Mouse (Mus musculus) intestine, embryonic 16.5 days (tissue): Measurements from ENCODE around the gene Notch4. TPM values are rescaled to one million over a fixed set of nuclear protein-coding genes. Genes with fewer than 3 reads are reported as not detected.

Experiments used
- ATAC-seq: fragments of 200-750 bp; cut with Nextera tagmentation; 2 replicates; pipeline ENCODE4 v1.8.0; 2017; ENCODE audit warnings: moderate TSS enrichment, moderate library complexity
- H3K27ac ChIP-seq: fragments of 300-500 bp; sonication (generic); 2 replicates; pipeline ENCODE4 v1.5.1; 2014; ENCODE audit warnings: mild to moderate bottlenecking, low read length
- H3K27me3 ChIP-seq: fragments of 300-500 bp; sonication (generic); replicated peaks from 2 replicates; pipeline ENCODE4 v1.6.1; 2014; ENCODE audit warnings: low read length, control low read depth, mixed read lengths; ENCODE audit not compliant: control insufficient read depth, insufficient read depth
- H3K36me3 ChIP-seq: fragments of 300-500 bp; sonication (generic); 2 replicates; pipeline ENCODE4 v1.6.1; 2014; ENCODE audit warnings: low read length, control low read depth; ENCODE audit not compliant: control insufficient read depth, insufficient read depth
- H3K4me1 ChIP-seq: fragments of 300-500 bp; sonication (generic); 2 replicates; pipeline ENCODE4 v1.6.1; 2014; ENCODE audit warnings: low read length, control low read depth, mixed read lengths; ENCODE audit not compliant: control insufficient read depth, insufficient read depth
- H3K4me2 ChIP-seq: fragments of 300-500 bp; sonication (generic); 2 replicates; pipeline ENCODE4 v1.6.1; 2014; ENCODE audit warnings: low read depth, low read length, control low read depth
- H3K4me3 ChIP-seq: fragments of 300-500 bp; sonication (generic); 2 replicates; pipeline ENCODE4 v1.5.1; 2014; ENCODE audit warnings: mild to moderate bottlenecking, low read length
- H3K9ac ChIP-seq: fragments of 300-500 bp; sonication (generic); 2 replicates; pipeline ENCODE4 v1.6.1; 2014; ENCODE audit warnings: low read depth, low read length
- H3K9me3 ChIP-seq: fragments of 300-500 bp; sonication (generic); 2 replicates; pipeline ENCODE4 v1.6.1; 2016; ENCODE audit warnings: low read length, control low read depth; ENCODE audit not compliant: control insufficient read depth
- WGBS: fragments of 180-500 bp; shearing (Covaris S2); extraction: QIAGEN DNeasy Blood & Tissue Kit; methylation state at CpG from one replicate; pipeline ENCODE4 v1.1.7; 2014; 5-methylcytosine and 5-hydroxymethylcytosine counted together
- polyA plus RNA-seq: library from polyadenylated mRNA; unstranded; fragments of >200 nt; fragmentation: Nextera tagmentation; extraction: Ambion mirVana; gene quantifications from 2 replicates; pipeline ENCODE4 v1.2.1, GENCODE M21; 2015

Gene Notch4
- polyA plus RNA-seq, 1 experiment from 2014 or later: 2.5 TPM

DNA sequence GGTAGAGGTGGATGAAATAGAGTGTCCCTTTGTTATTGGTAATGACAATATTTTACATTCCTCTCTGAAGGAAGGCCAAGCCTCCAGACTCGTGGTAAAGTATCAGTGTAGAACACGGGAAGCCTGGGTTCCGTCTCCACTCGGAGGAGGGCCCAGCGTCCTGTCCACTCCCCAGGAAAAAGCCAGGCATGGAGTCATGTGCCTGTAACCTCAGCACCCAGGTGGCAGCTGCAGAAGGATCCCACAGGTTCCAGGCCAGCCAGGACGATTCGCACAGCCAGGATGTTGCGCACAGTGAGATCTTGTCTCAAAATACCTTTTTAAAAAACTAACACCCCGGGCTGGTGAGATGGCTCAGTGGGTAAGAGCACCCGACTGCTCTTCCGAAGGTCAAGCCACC is 714 bp upstream of the Notch4 start:
- Histone ChIP-seq H3K27ac (no peak overlapping the region), H3K36me3 (no peaks in the 10 kb centered on the region), H3K9ac (0 out of 2 replicates have a peak overlapping the region, but pooled peaks have one; percentile 29), H3K4me3 (no peak overlapping the region), H3K4me2 (no peak overlapping the region), H3K4me1 (peaks cover 9% of the 10 kb centered on the region), H3K9me3 (no peaks in the 10 kb centered on the region), H3K27me3 (no peaks in the 10 kb centered on the region)
- 73% methylated on average over 11 of the region's 11 CpGs for WGBS
- ATAC-seq: no peak

DNA sequence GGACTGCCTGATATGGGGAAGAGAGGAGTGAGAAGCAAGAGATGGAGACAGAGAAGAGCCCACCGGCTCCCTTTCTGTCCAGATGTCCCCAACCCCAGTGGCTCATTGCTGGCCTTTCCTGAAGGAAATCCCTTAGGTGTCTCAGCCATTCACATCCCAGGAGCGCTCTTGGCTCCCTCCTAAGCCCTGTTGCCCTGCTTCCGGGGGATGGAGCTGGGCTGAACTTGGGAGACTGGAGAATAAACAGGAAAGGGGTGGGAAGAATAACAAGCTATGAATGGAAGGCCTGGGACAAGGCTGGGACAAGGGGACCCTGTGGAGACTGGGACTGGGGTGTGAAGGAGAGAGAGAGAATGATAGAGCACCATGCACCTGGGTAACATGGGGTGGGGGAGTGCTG is 728 bp downstream of the Notch4 start:
- H3K9ac ChIP-seq: peak overlapping the region; percentile 46; the same call in 1 of the 2 replicates
- WGBS: 39% methylated on average over 3 of the region's 3 CpGs
- no peaks in the 10 kb centered on the region for H3K27me3 ChIP-seq
- no peaks in the 10 kb centered on the region for H3K9me3 ChIP-seq
- peak overlapping the region; percentile 16; the same call in 1 of the 2 replicates for H3K4me3 ChIP-seq
- H3K4me1 ChIP-seq: peaks cover 6% of the 10 kb centered on the region
- peak; percentile 22; the same call in 1 of the 2 replicates for ATAC-seq
- peak overlapping the region; percentile 34 for H3K4me2 ChIP-seq
- peak overlapping the region; percentile 65 for H3K27ac ChIP-seq
- H3K36me3 ChIP-seq: no peaks in the 10 kb centered on the region

DNA sequence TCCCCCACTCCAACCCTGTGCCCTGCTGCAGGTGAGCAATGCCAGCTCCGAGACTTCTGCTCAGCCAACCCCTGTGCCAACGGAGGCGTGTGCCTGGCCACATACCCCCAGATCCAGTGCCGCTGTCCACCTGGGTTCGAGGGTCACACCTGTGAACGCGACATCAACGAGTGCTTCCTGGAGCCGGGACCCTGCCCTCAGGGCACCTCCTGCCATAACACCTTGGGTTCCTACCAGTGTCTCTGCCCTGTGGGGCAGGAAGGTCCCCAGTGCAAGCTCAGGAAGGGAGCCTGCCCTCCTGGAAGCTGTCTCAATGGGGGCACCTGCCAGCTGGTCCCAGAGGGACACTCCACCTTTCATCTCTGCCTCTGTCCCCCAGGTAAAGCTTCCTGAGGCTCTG is 3.2 kb downstream of the Notch4 start:
- Histone ChIP-seq H3K4me1 (peaks cover 6% of the 10 kb centered on the region), H3K9me3 (no peaks in the 10 kb centered on the region), H3K27ac (no peak overlapping the region), H3K4me3 (no peak overlapping the region), H3K9ac (no peak overlapping the region), H3K27me3 (no peaks in the 10 kb centered on the region), H3K4me2 (no peak overlapping the region), H3K36me3 (no peaks in the 10 kb centered on the region)
- ATAC-seq: no peak
- WGBS: 49% methylated on average over 9 of the region's 9 CpGs

DNA sequence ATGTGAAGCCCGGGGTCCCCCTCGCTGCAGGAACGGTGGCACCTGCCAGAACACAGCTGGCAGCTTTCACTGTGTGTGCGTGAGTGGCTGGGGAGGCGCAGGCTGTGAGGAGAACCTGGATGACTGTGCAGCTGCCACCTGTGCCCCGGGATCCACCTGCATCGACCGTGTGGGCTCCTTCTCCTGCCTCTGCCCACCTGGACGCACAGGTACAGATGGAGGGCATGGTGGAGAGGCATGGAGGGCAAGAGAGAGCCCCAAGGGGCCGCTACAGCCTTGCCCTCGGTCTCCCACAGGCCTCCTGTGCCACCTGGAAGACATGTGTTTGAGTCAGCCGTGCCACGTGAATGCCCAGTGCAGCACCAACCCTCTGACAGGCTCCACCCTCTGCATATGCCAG is 4.4 kb downstream of the Notch4 start:
- H3K27ac ChIP-seq: no peak overlapping the region
- no peaks in the 10 kb centered on the region for H3K36me3 ChIP-seq
- 75% methylated on average over 13 of the region's 13 CpGs for WGBS
- no peak for ATAC-seq
- no peak overlapping the region; the same call in 1 of the 2 replicates for H3K9ac ChIP-seq
- peaks cover 9% of the 10 kb centered on the region for H3K4me1 ChIP-seq
- no peak overlapping the region for H3K4me3 ChIP-seq
- H3K4me2 ChIP-seq: no peak overlapping the region
- no peaks in the 10 kb centered on the region for H3K27me3 ChIP-seq
- H3K9me3 ChIP-seq: no peaks in the 10 kb centered on the region

DNA sequence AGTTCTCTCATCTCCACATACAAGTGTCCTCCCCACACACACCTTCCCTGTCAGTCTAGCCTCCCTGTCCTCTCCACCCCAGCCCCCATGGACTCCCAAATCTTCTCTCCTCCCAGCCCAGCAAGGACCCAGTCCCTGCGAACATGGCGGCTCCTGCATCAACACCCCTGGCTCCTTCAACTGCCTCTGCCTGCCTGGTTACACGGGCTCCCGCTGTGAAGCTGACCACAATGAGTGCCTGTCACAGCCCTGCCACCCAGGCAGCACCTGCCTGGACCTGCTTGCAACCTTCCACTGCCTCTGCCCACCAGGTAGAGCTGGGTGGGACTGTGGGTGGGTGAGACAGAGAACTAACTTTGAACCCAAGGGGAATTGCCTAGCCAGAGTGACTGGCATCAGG is 5.9 kb downstream of the Notch4 start:
- Histone ChIP-seq H3K9ac (no peak overlapping the region), H3K27ac (no peak overlapping the region), H3K4me2 (no peak overlapping the region), H3K4me3 (no peak overlapping the region), H3K4me1 (0 out of 2 replicates have a peak, but pooled peaks cover 4% of the 10 kb centered on the region), H3K27me3 (no peaks in the 10 kb centered on the region), H3K36me3 (no peaks in the 10 kb centered on the region), H3K9me3 (no peaks in the 10 kb centered on the region)
- no peak for ATAC-seq
- 77% methylated on average over 4 of the region's 4 CpGs for WGBS

DNA sequence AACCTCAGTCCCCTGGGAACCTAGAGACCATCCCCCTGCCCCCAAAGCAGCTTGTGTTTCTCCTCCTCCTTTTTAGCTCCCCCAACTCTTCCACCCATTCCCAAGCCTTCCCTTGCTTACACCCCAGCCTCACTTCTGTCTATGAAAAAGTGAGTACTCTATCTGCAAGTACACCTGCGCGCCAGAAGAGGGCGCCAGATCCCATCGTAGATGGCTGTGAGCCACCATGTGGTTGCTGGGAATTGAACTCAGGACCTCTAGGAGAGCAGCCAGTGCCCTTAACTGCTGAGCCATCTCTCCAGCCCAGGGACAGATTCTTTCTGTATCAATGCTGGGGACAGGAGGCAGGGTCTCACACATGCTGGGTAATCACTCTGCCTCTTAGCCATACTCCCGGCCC is 7.8 kb downstream of the Notch4 start:
- H3K36me3 ChIP-seq: no peaks in the 10 kb centered on the region
- no peaks in the 10 kb centered on the region for H3K9me3 ChIP-seq
- ATAC-seq: no peak
- H3K27me3 ChIP-seq: no peaks in the 10 kb centered on the region
- 0 out of 2 replicates have a peak, but pooled peaks cover 4% of the 10 kb centered on the region for H3K4me1 ChIP-seq
- H3K9ac ChIP-seq: no peak overlapping the region
- no peak overlapping the region for H3K27ac ChIP-seq
- H3K4me3 ChIP-seq: no peak overlapping the region
- 21% methylated on average over 5 of the region's 5 CpGs for WGBS
- H3K4me2 ChIP-seq: no peak overlapping the region

DNA sequence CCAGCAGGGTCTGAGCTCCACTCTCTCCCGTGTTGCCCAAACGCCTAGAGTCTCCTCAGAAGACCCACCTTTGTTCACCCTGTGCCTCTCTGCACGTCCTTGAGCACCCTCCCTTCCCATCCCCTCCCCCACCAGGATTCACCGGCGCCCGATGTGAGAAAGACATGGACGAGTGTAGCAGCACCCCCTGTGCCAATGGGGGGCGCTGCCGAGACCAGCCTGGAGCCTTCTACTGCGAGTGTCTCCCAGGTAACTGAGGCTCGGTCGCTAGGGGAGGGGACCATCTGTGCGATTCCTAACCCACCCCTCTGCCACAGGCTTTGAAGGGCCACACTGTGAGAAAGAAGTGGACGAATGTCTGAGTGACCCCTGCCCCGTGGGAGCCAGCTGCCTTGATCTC is 8.3 kb downstream of the Notch4 start:
- no peaks in the 10 kb centered on the region for H3K27me3 ChIP-seq
- WGBS: 16% methylated on average over 15 of the region's 15 CpGs
- 0 out of 2 replicates have a peak, but pooled peaks cover 4% of the 10 kb centered on the region for H3K4me1 ChIP-seq
- no peak overlapping the region for H3K4me3 ChIP-seq
- H3K9ac ChIP-seq: no peak overlapping the region
- no peak overlapping the region for H3K4me2 ChIP-seq
- H3K9me3 ChIP-seq: no peaks in the 10 kb centered on the region
- no peak overlapping the region for H3K27ac ChIP-seq
- no peak for ATAC-seq
- H3K36me3 ChIP-seq: no peaks in the 10 kb centered on the region

DNA sequence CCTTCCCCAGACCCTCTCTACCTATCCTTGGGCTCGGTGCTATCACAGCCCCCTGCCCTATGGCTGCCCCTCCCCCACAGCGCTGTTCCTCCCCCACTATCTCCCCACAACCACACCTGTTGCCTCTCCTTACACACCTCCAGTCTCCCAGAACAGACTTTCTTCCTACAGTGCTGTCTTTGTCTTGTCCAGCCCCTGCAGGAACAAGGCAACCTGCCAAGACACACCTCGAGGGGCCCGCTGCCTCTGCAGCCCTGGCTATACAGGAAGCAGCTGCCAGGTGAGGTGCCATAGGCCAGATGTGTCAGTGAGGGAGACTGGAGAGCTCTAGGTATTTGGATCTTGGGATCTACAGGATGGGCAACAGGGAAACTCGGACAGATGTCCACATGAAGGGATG is 12.5 kb downstream of the Notch4 start:
- Histone ChIP-seq H3K4me2 (no peak overlapping the region), H3K4me3 (no peak overlapping the region), H3K27ac (peak overlapping the region; percentile 58; the same call in 1 of the 2 replicates), H3K9me3 (no peaks in the 10 kb centered on the region), H3K36me3 (no peaks in the 10 kb centered on the region), H3K27me3 (no peaks in the 10 kb centered on the region), H3K9ac (no peak overlapping the region), H3K4me1 (0 out of 2 replicates have a peak, but pooled peaks cover 4% of the 10 kb centered on the region)
- peak; percentile 88 for ATAC-seq
- WGBS: 50% methylated on average over 5 of the region's 5 CpGs

DNA sequence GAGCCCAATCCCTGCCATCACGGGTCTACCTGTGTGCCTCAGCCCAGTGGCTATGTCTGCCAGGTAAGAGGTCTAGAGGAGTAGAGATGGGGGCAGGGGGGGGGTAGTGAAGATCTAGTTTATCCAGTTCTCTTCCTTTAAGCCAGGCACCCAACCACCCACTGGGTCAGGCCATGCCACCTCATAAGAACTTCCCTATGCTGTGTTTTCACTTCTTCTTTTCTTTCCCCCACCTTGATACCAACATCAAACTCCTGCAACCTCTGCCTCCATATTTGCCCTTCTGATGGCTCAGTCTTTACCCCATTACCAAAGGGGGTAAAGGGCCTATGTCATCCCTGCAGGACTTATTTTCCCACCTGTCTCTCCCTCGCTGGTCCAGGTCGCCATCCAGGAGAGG is 14.0 kb downstream of the Notch4 start:
- H3K4me2 ChIP-seq: no peak overlapping the region
- ATAC-seq: no peak
- H3K27me3 ChIP-seq: no peaks in the 10 kb centered on the region
- H3K4me1 ChIP-seq: 0 out of 2 replicates have a peak, but pooled peaks cover 4% of the 10 kb centered on the region
- H3K9me3 ChIP-seq: no peaks in the 10 kb centered on the region
- H3K27ac ChIP-seq: no peak overlapping the region
- 89% methylated on average over 3 of the region's 3 CpGs for WGBS
- no peak overlapping the region for H3K9ac ChIP-seq
- no peak overlapping the region for H3K4me3 ChIP-seq
- H3K36me3 ChIP-seq: no peaks in the 10 kb centered on the region

DNA sequence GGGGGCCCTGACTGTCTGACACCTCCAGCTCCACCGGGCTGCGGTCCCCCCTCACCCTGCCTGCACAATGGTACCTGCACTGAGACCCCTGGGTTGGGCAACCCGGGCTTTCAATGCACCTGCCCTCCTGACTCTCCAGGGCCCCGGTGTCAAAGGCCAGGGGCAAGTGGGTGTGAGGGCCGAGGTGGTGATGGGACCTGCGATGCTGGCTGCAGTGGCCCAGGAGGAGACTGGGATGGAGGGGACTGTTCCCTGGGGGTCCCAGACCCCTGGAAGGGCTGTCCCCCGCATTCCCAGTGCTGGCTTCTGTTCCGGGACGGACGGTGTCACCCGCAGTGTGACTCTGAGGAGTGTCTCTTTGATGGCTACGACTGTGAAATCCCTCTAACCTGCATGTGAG is 18.5 kb downstream of the Notch4 start:
- Histone ChIP-seq H3K9me3 (no peaks in the 10 kb centered on the region), H3K27me3 (no peaks in the 10 kb centered on the region), H3K4me3 (no peak overlapping the region), H3K36me3 (no peaks in the 10 kb centered on the region), H3K27ac (no peak overlapping the region), H3K4me2 (no peak overlapping the region), H3K4me1 (peaks cover 12% of the 10 kb centered on the region; the same call in 1 of the 2 replicates), H3K9ac (no peak overlapping the region)
- no peak for ATAC-seq
- 88% methylated on average over 12 of the region's 12 CpGs for WGBS
